Mouse (Mus musculus) thymus, postnatal 14 days (tissue): ENCODE measurements around the gene Gm11939.
"Not testable (repeated sequence)": the region's sequence is repeated elsewhere in the genome, so short reads cannot be mapped to it uniquely, and the experiment has no call there.

Experiments
- DNase-seq: peaks from one replicate; pipeline ENCODE4 v3.0.0; 2021

Gene Gm11939

GRCm38 (mm10) chr11:99559366-99559765 is at the start of gene Gm11939:
TSS of gene Gm11939 (minus strand) at chr11:99559466.
- DNase-seq, result no peak

GRCm38 (mm10) chr11:99603208-99603607 is 43.9 kb upstream of the Gm11939 start, which contains the start of gene Gm11938:
TSS of gene Gm11938 (minus strand) at chr11:99603308.
- DNase-seq, result not testable (repeated sequence)

- DNase-seq, result not testable (repeated sequence)
These were observed 38.5 kb upstream of the Gm11939 start, which contains the start of gene Krtap9-3 for GRCm38 (mm10) chr11:99597742-99598141. TSS of gene Krtap9-3 (minus strand) at chr11:99598105.

GRCm38 (mm10) chr11:99590981-99591380 is 31.7 kb upstream of the Gm11939 start, which contains the start of gene Krtap1-3:
TSS of gene Krtap1-3 (minus strand) at chr11:99591339.
- no peak for DNase-seq

- DNase-seq, result no peak
These were observed 25.8 kb upstream of the Gm11939 start for GRCm38 (mm10) chr11:99585096-99585495.

- no peak for DNase-seq
These were observed 24.0 kb upstream of the Gm11939 start, which contains the start of gene Krtap1-4 for GRCm38 (mm10) chr11:99583245-99583704. TSS of gene Krtap1-4 (minus strand) at chr11:99583654.

- no peak for DNase-seq
These were observed 22.3 kb upstream of the Gm11939 start for GRCm38 (mm10) chr11:99581564-99581963.

- no peak for DNase-seq
These were observed 21.8 kb upstream of the Gm11939 start for GRCm38 (mm10) chr11:99581051-99581450.

GRCm38 (mm10) chr11:99580636-99581035 is 21.4 kb upstream of the Gm11939 start, which contains the start of gene Krtap1-5:
TSS of gene Krtap1-5 (minus strand) at chr11:99581016.
- no peak for DNase-seq

GRCm38 (mm10) chr11:99574106-99574505 is 14.8 kb upstream of the Gm11939 start:
- peak; percentile 58 for DNase-seq

GRCm38 (mm10) chr11:99573164-99573563 is 13.9 kb upstream of the Gm11939 start:
- no peak for DNase-seq

GRCm38 (mm10) chr11:99566530-99566929 is 7.3 kb upstream of the Gm11939 start, which contains the start of gene Krtap3-1:
TSS of gene Krtap3-1 (minus strand) at chr11:99566630.
- no peak for DNase-seq

- no peak for DNase-seq
These were observed 3.3 kb upstream of the Gm11939 start for GRCm38 (mm10) chr11:99562580-99562979.

- no peak for DNase-seq
These were observed 1.1 kb downstream of the Gm11939 start for GRCm38 (mm10) chr11:99557976-99558745.

GRCm38 (mm10) chr11:99556753-99557152 is 2.5 kb downstream of the Gm11939 start, which contains the start of gene Krtap3-2:
TSS of gene Krtap3-2 (minus strand) at chr11:99556853.
- DNase-seq, result no peak

- no peak for DNase-seq
These were observed 3.1 kb downstream of the Gm11939 start for GRCm38 (mm10) chr11:99556195-99556594.

GRCm38 (mm10) chr11:99550765-99551164 is 8.5 kb downstream of the Gm11939 start, which contains the start of gene Krtap3-3:
TSS of gene Krtap3-3 (minus strand) at chr11:99550865.
- DNase-seq, result no peak

GRCm38 (mm10) chr11:99547892-99548291 is 11.4 kb downstream of the Gm11939 start:
- DNase-seq, result no peak

GRCm38 (mm10) chr11:99539721-99540120 is 19.5 kb downstream of the Gm11939 start:
- DNase-seq, result no peak

GRCm38 (mm10) chr11:99521288-99521860 is 37.9 kb downstream of the Gm11939 start, which contains the start of gene Krt39:
TSS of gene Krt39 (minus strand) at chr11:99521338.
- DNase-seq, result no peak

GRCm38 (mm10) chr11:99514098-99514497 is 45.2 kb downstream of the Gm11939 start:
- no peak for DNase-seq
